Mouse (Mus musculus): ENCODE results near the gene P4ha2. TPM values are rescaled to one million over a fixed set of nuclear protein-coding genes. Genes with fewer than 3 reads are reported as not detected.

The P4ha2 gene
- total and polyA plus RNA-seq, 2 experiments from 2014 or later, result 8.6 to 8.9 TPM

- Histone ChIP-seq H3K36me3 (ENCODE audit: insufficient read depth, low read length) (no peaks in the 10 kb centered on the region), H3K27ac (ENCODE audit: low read depth, low read length) (no peak overlapping the region), H3K9ac (replicated peaks; ENCODE audit: low read length, poor library complexity, severe bottlenecking) (no peak overlapping the region), H3K27me3 (ENCODE audit: insufficient read depth, low read length) (no peaks in the 10 kb centered on the region), H3K4me1 (ENCODE audit: insufficient read depth, low read length) (peaks cover 5% of the 10 kb centered on the region; the same call in 1 of the 2 replicates), H3K4me2 (ENCODE audit: low read depth, low read length, poor library complexity, severe bottlenecking) (no peak overlapping the region), H3K9me3 (ENCODE audit: low read length) (no peaks in the 10 kb centered on the region), H3K4me3 (ENCODE audit: low read depth, low read length) (no peak overlapping the region)
- TF ChIP-seq CTCF (IDR thresholded peaks at IDR 0.05), result no peak
- ATAC-seq (ENCODE audit: low FRiP score), result no peak
- 98% methylated on average over 6 of the region's 6 CpGs for WGBS
- DNase-seq (ENCODE audit: low spot score), result no peak
Observed at GRCm38 (mm10) chr11:54105011-54105410, 5.1 kb downstream of the P4ha2 start.

GRCm38 (mm10) chr11:54106676-54107075, 6.8 kb downstream of the P4ha2 start:
- H3K4me2 ChIP-seq (ENCODE audit: low read depth, low read length, poor library complexity, severe bottlenecking), result no peak overlapping the region
- no peak overlapping the region for H3K4me3 ChIP-seq (ENCODE audit: low read depth, low read length)
- no peaks in the 10 kb centered on the region for H3K27me3 ChIP-seq (ENCODE audit: insufficient read depth, low read length)
- no peak for TF ChIP-seq CTCF (IDR thresholded peaks at IDR 0.05)
- ATAC-seq (ENCODE audit: low FRiP score), result no peak
- no peaks in the 10 kb centered on the region for H3K36me3 ChIP-seq (ENCODE audit: insufficient read depth, low read length)
- no peaks in the 10 kb centered on the region for H3K4me1 ChIP-seq (ENCODE audit: insufficient read depth, low read length)
- H3K9me3 ChIP-seq (ENCODE audit: low read length), result no peaks in the 10 kb centered on the region
- no peak for DNase-seq (ENCODE audit: low spot score)
- 93% methylated on average over 3 of the region's 3 CpGs for WGBS
- H3K9ac ChIP-seq (replicated peaks; ENCODE audit: low read length, poor library complexity, severe bottlenecking), result no peak overlapping the region
- H3K27ac ChIP-seq (ENCODE audit: low read depth, low read length), result no peak overlapping the region

GRCm38 (mm10) chr11:54107239-54107638, 7.3 kb downstream of the P4ha2 start:
- no peaks in the 10 kb centered on the region for H3K4me1 ChIP-seq (ENCODE audit: insufficient read depth, low read length)
- no peaks in the 10 kb centered on the region for H3K27me3 ChIP-seq (ENCODE audit: insufficient read depth, low read length)
- no peaks in the 10 kb centered on the region for H3K9me3 ChIP-seq (ENCODE audit: low read length)
- 65% methylated on average over 7 of the region's 7 CpGs for WGBS
- no peaks in the 10 kb centered on the region for H3K36me3 ChIP-seq (ENCODE audit: insufficient read depth, low read length)
- H3K4me2 ChIP-seq (ENCODE audit: low read depth, low read length, poor library complexity, severe bottlenecking), result no peak overlapping the region
- no peak for TF ChIP-seq CTCF (IDR thresholded peaks at IDR 0.05)
- ATAC-seq (ENCODE audit: low FRiP score) (no peak), DNase-seq (ENCODE audit: low spot score) (peak; percentile 71)
- no peak overlapping the region for H3K27ac ChIP-seq (ENCODE audit: low read depth, low read length)
- H3K9ac ChIP-seq (replicated peaks; ENCODE audit: low read length, poor library complexity, severe bottlenecking), result no peak overlapping the region
- no peak overlapping the region for H3K4me3 ChIP-seq (ENCODE audit: low read depth, low read length)

- no peaks in the 10 kb centered on the region for H3K36me3 ChIP-seq (ENCODE audit: insufficient read depth, low read length)
- no peak overlapping the region for H3K4me2 ChIP-seq (ENCODE audit: low read depth, low read length, poor library complexity, severe bottlenecking)
- H3K4me3 ChIP-seq (ENCODE audit: low read depth, low read length), result no peak overlapping the region
- no peak for TF ChIP-seq CTCF (IDR thresholded peaks at IDR 0.05)
- DNase-seq (ENCODE audit: low spot score), result no peak
- no peaks in the 10 kb centered on the region for H3K27me3 ChIP-seq (ENCODE audit: insufficient read depth, low read length)
- no peak for ATAC-seq (ENCODE audit: low FRiP score)
- H3K27ac ChIP-seq (ENCODE audit: low read depth, low read length), result no peak overlapping the region
- H3K9me3 ChIP-seq (ENCODE audit: low read length), result no peaks in the 10 kb centered on the region
- 56% methylated on average over 3 of the region's 3 CpGs for WGBS
- H3K4me1 ChIP-seq (ENCODE audit: insufficient read depth, low read length), result peaks cover 6% of the 10 kb centered on the region; the same call in 1 of the 2 replicates
- no peak overlapping the region for H3K9ac ChIP-seq (replicated peaks; ENCODE audit: low read length, poor library complexity, severe bottlenecking)
Observed at GRCm38 (mm10) chr11:54108131-54108530, 8.2 kb downstream of the P4ha2 start.

- 80% methylated on average over 5 of the region's 5 CpGs for WGBS
- Histone ChIP-seq H3K9me3 (ENCODE audit: low read length) (no peaks in the 10 kb centered on the region), H3K27ac (ENCODE audit: low read depth, low read length) (no peak overlapping the region), H3K4me2 (ENCODE audit: low read depth, low read length, poor library complexity, severe bottlenecking) (no peak overlapping the region), H3K9ac (replicated peaks; ENCODE audit: low read length, poor library complexity, severe bottlenecking) (no peak overlapping the region), H3K4me3 (ENCODE audit: low read depth, low read length) (no peak overlapping the region), H3K4me1 (ENCODE audit: insufficient read depth, low read length) (peaks cover 12% of the 10 kb centered on the region; the same call in 1 of the 2 replicates), H3K27me3 (ENCODE audit: insufficient read depth, low read length) (no peaks in the 10 kb centered on the region), H3K36me3 (ENCODE audit: insufficient read depth, low read length) (no peaks in the 10 kb centered on the region)
- no peak for TF ChIP-seq CTCF (IDR thresholded peaks at IDR 0.05)
- no peak for ATAC-seq (ENCODE audit: low FRiP score)
- no peak for DNase-seq (ENCODE audit: low spot score)
Observed at GRCm38 (mm10) chr11:54108894-54109293, 9.0 kb downstream of the P4ha2 start.

GRCm38 (mm10) chr11:54111291-54111690, 11.4 kb downstream of the P4ha2 start:
- H3K4me1 ChIP-seq (ENCODE audit: insufficient read depth, low read length), result peaks cover 12% of the 10 kb centered on the region; the same call in 1 of the 2 replicates
- WGBS, result 92% methylated on average over 7 of the region's 7 CpGs
- ATAC-seq (ENCODE audit: low FRiP score), result no peak

More at GRCm38 (mm10) chr11:54111291-54111690, 11.4 kb downstream of the P4ha2 start:
- H3K4me2 ChIP-seq (ENCODE audit: low read depth, low read length, poor library complexity, severe bottlenecking), result no peak overlapping the region
- no peaks in the 10 kb centered on the region for H3K9me3 ChIP-seq (ENCODE audit: low read length)
- no peak overlapping the region for H3K9ac ChIP-seq (replicated peaks; ENCODE audit: low read length, poor library complexity, severe bottlenecking)
- no peak for DNase-seq (ENCODE audit: low spot score)
- H3K4me3 ChIP-seq (ENCODE audit: low read depth, low read length), result no peak overlapping the region
- no peaks in the 10 kb centered on the region for H3K27me3 ChIP-seq (ENCODE audit: insufficient read depth, low read length)
- H3K27ac ChIP-seq (ENCODE audit: low read depth, low read length), result no peak overlapping the region
- H3K36me3 ChIP-seq (ENCODE audit: insufficient read depth, low read length), result no peaks in the 10 kb centered on the region
- TF ChIP-seq CTCF (IDR thresholded peaks at IDR 0.05), result no peak

Measured in midbrain, postnatal 0 days (tissue).